Mouse (Mus musculus): Measurements from ENCODE around the gene Nxpe2. TPM values are rescaled to one million over a fixed set of nuclear protein-coding genes. Genes with fewer than 3 reads are reported as not detected.
"Not testable (repeated sequence)": the region's sequence is repeated elsewhere in the genome, so short reads cannot be mapped to it uniquely, and the experiment has no call there.

Gene Nxpe2
- total RNA-seq, 2 experiments from 2014 or later: 0.60 to 0.96 TPM

DNA sequence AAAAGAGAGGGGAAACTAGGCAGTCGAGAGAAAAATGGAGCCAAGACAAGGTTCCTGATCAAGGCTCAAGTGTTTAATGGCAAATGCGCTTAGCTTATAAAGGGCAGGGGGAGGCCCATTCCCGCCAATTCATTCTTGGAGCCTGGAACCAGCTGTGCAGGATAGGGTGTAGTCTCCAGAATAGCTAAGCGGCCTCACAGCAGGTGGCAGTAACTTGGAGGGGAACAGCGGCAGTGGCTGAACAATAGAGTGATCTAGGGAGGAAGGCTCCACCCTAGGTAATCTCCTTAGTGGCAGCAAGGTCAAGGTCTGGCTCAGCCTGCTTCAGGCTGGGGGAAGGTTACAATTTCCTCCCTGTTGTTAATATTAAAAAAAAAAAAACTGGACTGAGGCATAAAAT lies 49.7 kb downstream of the Nxpe2 start:
- not testable (repeated sequence) for DNase-seq (ENCODE audit: low spot score in 2 of 2)

DNA sequence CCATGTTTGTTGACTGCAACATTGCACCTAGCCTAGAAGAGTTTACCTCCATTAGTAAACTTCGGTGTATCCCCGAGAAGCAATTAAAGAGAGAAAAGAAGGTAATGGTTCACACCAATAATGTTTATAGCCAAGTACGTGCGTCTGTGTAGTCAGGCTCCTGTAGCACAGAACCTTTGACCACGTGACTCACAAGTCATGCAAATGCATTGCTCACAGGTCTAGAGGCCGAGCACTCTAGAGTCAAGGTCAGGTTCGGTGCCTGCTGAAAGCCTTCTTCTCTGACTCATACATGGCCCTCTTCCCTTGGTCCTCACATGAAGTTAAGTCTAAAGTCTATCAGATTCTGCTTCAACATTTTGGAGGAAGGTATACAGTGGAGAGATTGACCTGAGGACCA lies 54.3 kb downstream of the Nxpe2 start:
- no peak for DNase-seq (ENCODE audit: low spot score in 2 of 2)

DNA sequence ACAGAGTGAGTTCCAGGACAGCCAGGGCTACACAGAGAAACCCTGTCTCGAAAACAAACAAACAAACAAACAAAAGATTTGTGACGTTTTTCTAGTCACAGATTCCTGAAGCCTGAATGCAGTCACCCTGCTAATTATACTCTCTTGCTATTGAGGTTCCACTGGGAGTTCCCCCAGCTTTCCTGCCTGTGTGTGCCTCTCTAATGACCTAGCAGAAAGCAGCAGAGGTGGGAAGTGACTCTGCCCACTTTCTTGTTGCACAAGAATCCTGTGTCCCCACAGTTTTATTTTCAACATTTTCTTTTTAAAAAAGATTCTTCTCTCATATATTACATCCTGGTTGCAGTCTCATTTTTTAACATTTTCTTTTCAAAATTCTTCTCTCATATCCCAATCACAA lies 58.5 kb downstream of the Nxpe2 start:
- no peak for DNase-seq (ENCODE audit: low spot score in 2 of 2)

DNA sequence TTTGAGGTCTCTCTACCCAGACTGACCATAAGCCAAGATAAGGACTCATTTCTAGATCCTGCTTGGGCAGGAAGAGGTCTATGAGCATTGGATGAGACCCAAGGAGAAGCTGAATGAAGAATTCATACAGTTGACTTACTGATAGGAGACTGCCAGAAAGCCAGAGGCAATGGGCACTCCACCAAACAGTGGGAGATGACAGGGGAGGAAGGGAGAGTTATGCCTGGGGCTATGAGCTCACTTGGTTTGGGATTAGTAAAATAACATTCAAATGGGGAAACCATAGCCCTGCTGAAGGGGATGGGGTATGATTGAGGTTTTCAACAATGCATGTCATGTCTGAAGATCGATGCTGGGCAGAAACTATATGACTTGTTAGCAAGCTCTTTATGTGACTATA lies 63.0 kb downstream of the Nxpe2 start:
- no peak for DNase-seq (ENCODE audit: low spot score in 2 of 2)

DNA sequence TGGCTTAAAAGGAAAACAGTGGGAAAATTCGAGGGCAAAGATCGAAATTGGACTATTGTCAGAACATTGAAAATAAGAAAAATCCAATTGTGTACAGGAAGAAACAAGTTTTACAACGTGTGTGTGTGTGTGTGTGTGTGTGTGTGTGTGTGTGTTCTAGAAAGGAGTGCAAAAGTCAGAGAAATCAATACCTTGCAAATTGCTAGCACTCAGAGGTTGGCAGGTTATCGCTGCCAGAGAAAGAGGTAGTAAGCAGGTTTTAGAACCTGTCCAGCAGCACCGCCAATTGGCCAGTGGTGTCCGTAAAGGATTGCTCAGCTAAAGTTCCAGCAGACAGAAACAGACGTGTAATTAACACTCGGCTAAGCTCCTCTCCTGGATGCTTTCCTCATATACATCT lies 69.0 kb downstream of the Nxpe2 start:
- DNase-seq (ENCODE audit: low spot score in 2 of 2): no peak

DNA sequence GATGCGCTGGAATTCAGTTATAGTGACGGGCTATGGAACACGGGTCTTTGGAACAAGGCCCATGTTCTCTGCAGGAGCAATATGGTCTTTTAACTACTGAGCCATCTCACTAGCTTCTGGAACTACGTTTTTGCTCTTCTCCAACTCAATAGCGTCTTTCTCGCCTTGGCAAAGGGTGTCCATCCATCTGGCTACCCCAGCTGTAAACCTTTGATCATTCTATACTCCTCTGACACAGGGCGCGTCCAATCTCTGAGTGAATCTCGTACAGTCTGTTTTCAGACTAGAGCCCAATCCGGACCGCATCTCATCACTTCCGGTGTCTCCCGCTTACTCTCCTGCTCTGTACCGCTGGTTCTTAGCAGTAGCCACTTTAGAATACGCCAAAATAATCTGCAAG lies 76.4 kb downstream of the Nxpe2 start:
- peak; percentile 10 to 19 for DNase-seq (ENCODE audit: low spot score in 2 of 2)

Other genes starting within 250 kb of the Nxpe2 start
- 10 to 100 TPM; 11.6 to 13.4 TPM for gene Nxpe4, start 191.4 kb downstream of the Nxpe2 start, total RNA-seq (2021)
- 100 to 1,000 TPM in 1 of 2 experiments, 10 to 100 TPM in 1; 97.1 to 103 TPM for gene Rexo2, start 127.2 kb upstream of the Nxpe2 start, total RNA-seq (2021)
- gene Rbm7, start 141.8 kb upstream of the Nxpe2 start, total RNA-seq (2021): 10 to 100 TPM; 37.4 to 39.3 TPM
- 10 to 100 TPM in 1 of 2 experiments, 1 to 10 TPM in 1; 9.8 to 11.5 TPM for gene Gm5617, start 142.0 kb upstream of the Nxpe2 start, total RNA-seq (2021)

Measured in layer of hippocampus, postnatal 10 days (tissue).